Mouse (Mus musculus): Measurements from ENCODE around the gene Psmb9.

- TF ChIP-seq FLI1 (IDR thresholded peaks at IDR 0.05; ENCODE audit: low read length) (no peak), GATA1 (IDR thresholded peaks at IDR 0.05; ENCODE audit: borderline replicate concordance, low read length) (no peak)
These were observed 23.2 kb downstream of the Psmb9 start for GRCm38 (mm10) chr17:34164202-34164895.
